Mouse (Mus musculus): Measurements from ENCODE around the gene Adam12.
A peak's percentile ranks its signal among the peaks of the same experiment; 100 is the strongest.

The Adam12 gene

GRCm38 (mm10) chr7:134149351-134149750 lies 82.6 kb downstream of the Adam12 start:
- DNase-seq (ENCODE audit: low spot score), result no peak

- DNase-seq (ENCODE audit: low spot score), result no peak
Observed at GRCm38 (mm10) chr7:134147561-134147960, 84.4 kb downstream of the Adam12 start.

- no peak for DNase-seq (ENCODE audit: low spot score)
Observed at GRCm38 (mm10) chr7:134146821-134147220, 85.1 kb downstream of the Adam12 start.

GRCm38 (mm10) chr7:134144111-134144510 lies 87.8 kb downstream of the Adam12 start:
- DNase-seq (ENCODE audit: low spot score), result no peak

GRCm38 (mm10) chr7:134139291-134139949 lies 92.5 kb downstream of the Adam12 start:
- DNase-seq (ENCODE audit: low spot score), result peak; percentile 22

- no peak for DNase-seq (ENCODE audit: low spot score)
Observed at GRCm38 (mm10) chr7:134132323-134132722, 99.6 kb downstream of the Adam12 start.

GRCm38 (mm10) chr7:134128087-134128522 lies 103.8 kb downstream of the Adam12 start:
- DNase-seq (ENCODE audit: low spot score), result no peak

- no peak for DNase-seq (ENCODE audit: low spot score)
Observed at GRCm38 (mm10) chr7:134121397-134121796, 110.5 kb downstream of the Adam12 start.

- peak; percentile 45 for DNase-seq (ENCODE audit: low spot score)
Observed at GRCm38 (mm10) chr7:134115438-134115837, 116.5 kb downstream of the Adam12 start.

GRCm38 (mm10) chr7:134114311-134115188 lies 117.4 kb downstream of the Adam12 start:
- DNase-seq (ENCODE audit: low spot score), result peak; percentile 28

GRCm38 (mm10) chr7:134113829-134114228 lies 118.1 kb downstream of the Adam12 start:
- DNase-seq (ENCODE audit: low spot score), result no peak

- no peak for DNase-seq (ENCODE audit: low spot score)
Observed at GRCm38 (mm10) chr7:134110116-134110515, 121.8 kb downstream of the Adam12 start.

- DNase-seq (ENCODE audit: low spot score), result peak; percentile 34
Observed at GRCm38 (mm10) chr7:134107849-134108248, 124.1 kb downstream of the Adam12 start.

GRCm38 (mm10) chr7:134099010-134099409 lies 132.9 kb downstream of the Adam12 start:
- no peak for DNase-seq (ENCODE audit: low spot score)

- no peak for DNase-seq (ENCODE audit: low spot score)
Observed at GRCm38 (mm10) chr7:134097861-134098260, 134.1 kb downstream of the Adam12 start.

GRCm38 (mm10) chr7:134093871-134094270 lies 138.1 kb downstream of the Adam12 start:
- DNase-seq (ENCODE audit: low spot score), result no peak

GRCm38 (mm10) chr7:134090764-134091163 lies 141.2 kb downstream of the Adam12 start:
- no peak for DNase-seq (ENCODE audit: low spot score)

- DNase-seq (ENCODE audit: low spot score), result no peak
Observed at GRCm38 (mm10) chr7:134090256-134090655, 141.7 kb downstream of the Adam12 start.

- DNase-seq (ENCODE audit: low spot score), result no peak
Observed at GRCm38 (mm10) chr7:134088548-134089347, 143.2 kb downstream of the Adam12 start.

- no peak for DNase-seq (ENCODE audit: low spot score)
Observed at GRCm38 (mm10) chr7:134085396-134085795, 146.6 kb downstream of the Adam12 start.

GRCm38 (mm10) chr7:134084926-134085325 lies 147.0 kb downstream of the Adam12 start:
- DNase-seq (ENCODE audit: low spot score), result no peak
